Mouse (Mus musculus): ENCODE measurements around the gene Rchy1.

DNA sequence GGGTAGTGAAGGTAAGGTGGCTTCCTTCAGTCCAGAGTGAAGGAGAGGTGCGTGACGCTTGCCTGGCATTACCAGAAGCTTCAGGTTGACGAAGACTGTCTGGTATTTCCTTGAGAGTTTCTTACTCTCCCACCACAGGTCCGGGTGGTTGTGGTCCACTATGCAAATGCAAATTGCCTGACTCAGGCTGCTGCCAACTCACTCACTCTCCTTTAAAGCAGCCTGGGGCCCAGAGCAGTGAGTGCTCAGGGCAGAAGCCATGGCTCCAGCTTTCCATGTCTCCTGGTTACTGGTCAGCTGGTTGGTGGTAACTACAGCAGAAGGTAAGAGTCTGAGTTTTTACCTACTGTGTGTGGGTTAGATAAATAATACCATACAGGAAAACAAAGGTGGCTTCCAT, 24.4 kb upstream of the Rchy1 start, which contains the start of gene Odaph:
- TF ChIP-seq ZC3H11A (IDR thresholded peaks at IDR 0.05; ENCODE audit: borderline replicate concordance, low read depth, low read length) = no peak
- no peak for TF ChIP-seq ZNF384 (IDR thresholded peaks at IDR 0.05; ENCODE audit: low read depth, low read length)
- no peak for TF ChIP-seq MAFK (IDR thresholded peaks at IDR 0.05; ENCODE audit: insufficient read depth, low read depth, low read length)
- no peak for TF ChIP-seq CHD2 (IDR thresholded peaks at IDR 0.05; ENCODE audit: low read depth, low read length)
- TF ChIP-seq HCFC1 (IDR thresholded peaks at IDR 0.05; ENCODE audit: borderline replicate concordance, insufficient read depth, low read length) = no peak
